Mouse (Mus musculus) thymus, postnatal 14 days (tissue): ENCODE data around the gene Wbp1.

Experiments used
- DNase-seq: peaks from one replicate; pipeline ENCODE4 v3.0.0; 2021

Wbp1 gene

DNA sequence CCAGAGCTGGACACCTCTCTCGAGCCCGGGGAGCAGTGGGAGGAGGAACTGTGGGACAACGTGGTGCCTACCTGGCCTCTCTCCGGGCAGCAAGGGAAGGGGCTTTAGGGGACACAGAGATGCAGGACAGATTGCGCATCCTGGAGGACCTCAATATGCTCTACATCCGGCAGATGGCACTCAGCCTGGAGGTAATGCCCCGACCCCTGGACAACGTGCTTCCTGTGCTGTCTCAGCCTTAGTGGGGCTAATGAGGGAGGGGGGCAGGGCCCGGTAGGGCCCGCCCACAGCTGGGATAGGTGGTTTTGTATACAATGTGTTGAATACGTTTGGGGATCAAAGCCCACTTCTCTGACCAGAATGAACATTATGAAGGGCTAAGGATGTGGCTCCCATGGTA is 16.7 kb upstream of the Wbp1 start:
- DNase-seq, result peak; percentile 53

GRCm38 (mm10) chr6:83137576-83137950 is 16.2 kb upstream of the Wbp1 start:
- peak; percentile 45 for DNase-seq

GRCm38 (mm10) chr6:83136881-83137575 is 15.7 kb upstream of the Wbp1 start:
- peak; percentile 85 for DNase-seq

GRCm38 (mm10) chr6:83136291-83136880 is 15.0 kb upstream of the Wbp1 start:
- no peak for DNase-seq

GRCm38 (mm10) chr6:83135571-83136161 is 14.3 kb upstream of the Wbp1 start:
- peak; percentile 23 for DNase-seq

- DNase-seq, result no peak
Observed at GRCm38 (mm10) chr6:83134951-83135513, 13.7 kb upstream of the Wbp1 start, which contains the start of gene Rtkn. Gene Rtkn, plus strand, starts transcription at chr6:83135463.

DNA sequence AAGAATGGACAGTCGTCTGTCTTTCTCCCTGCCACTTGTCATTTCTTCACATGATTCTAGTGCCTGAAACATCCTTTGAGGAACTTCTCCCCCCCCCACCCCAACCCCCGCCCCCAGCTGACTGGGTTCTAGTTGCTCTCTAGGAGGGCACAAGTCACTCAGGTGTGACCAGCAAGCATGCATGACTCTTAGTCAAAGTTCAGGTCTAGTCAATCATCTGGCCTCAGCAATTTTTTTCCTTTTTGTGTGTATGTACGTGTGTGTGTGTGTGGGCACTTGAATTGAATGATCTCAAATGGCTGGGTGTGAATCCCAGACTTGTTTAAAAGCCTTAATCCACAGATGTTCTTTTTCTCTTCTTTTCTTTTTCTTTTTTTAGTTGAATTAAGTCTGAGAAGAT is 12.9 kb upstream of the Wbp1 start:
- DNase-seq, result no peak

DNA sequence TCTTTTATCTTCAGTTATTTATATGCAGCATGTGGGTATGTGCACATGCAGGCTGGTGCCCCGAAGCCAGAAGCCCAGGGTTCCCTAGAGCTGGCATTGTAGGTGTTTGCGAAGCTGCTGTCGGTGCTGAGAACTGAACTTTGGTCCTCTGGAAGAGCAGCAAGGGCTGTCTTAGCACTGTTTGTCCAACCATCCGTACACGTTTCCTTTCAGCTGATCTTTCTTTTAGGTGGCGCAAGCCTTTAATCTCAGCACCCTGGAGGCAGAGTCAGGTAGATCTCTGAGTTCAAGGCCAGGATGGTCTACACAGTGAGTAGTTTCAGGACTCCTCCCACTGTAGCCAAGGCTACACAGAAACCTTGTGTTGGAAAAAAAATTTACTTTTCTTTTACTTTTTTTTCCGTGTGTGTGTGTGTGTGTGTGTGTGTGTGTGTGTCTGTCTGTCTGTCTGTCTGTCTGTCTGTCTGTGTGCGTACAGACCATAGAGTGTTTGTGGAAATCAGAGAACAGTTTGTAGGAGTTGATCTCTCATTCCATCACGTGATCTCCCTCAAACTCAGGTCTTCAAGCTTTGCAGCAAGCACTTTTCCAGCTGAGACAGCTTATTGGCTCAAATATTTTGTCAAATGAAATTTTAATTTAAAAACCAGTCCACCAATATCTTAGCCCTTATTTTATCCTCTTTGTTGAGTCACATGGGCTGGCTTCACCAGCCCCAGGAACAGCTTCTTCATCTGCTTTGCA is 11.0 kb upstream of the Wbp1 start:
- no peak for DNase-seq

DNA sequence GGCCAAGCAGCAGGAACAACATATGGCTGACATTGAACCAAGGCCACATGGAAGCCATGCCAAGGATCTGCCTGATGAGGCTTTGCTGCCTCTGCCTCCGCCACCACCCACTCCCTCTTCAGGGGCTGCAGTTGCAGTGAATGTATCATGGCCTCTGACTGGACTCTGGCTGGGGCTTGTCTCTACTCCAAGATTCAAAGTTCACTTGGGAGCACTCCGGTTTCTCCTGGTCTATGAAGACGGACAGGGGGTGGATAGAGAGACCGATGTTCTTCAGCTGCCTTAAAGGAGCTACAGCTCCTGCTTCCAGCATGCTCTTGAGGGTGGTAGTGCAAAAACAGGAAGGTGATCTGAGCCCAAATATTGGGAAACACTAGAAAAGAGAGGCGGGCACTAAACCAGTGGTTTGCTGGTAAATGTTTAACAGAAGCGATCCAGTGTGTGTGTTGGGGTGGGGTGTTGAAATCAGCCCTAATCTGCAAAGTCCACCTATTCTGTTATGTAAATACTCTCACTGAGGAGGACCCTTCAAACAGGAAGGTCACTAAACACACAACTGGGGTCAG is 10.2 kb upstream of the Wbp1 start:
- DNase-seq, result no peak

DNA sequence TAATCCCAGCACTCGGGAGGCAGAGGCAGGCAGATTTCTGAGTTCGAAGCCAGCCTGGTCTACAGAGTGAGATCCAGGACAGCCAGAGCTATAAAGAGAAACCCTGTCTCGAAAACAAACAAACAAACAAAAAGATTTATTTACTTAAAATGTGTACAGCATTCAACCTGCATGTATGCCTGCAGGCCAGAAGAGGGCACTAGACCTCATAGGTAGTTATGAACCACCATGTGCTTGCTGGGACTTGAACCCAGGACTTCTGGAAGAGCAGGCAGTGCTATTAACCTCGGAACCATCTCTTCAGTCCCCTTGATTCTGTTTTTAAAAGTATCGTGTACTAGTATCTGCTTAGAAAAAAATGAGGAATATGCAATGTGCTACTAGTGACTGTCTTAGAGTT is 6.1 kb upstream of the Wbp1 start:
- DNase-seq, result no peak

DNA sequence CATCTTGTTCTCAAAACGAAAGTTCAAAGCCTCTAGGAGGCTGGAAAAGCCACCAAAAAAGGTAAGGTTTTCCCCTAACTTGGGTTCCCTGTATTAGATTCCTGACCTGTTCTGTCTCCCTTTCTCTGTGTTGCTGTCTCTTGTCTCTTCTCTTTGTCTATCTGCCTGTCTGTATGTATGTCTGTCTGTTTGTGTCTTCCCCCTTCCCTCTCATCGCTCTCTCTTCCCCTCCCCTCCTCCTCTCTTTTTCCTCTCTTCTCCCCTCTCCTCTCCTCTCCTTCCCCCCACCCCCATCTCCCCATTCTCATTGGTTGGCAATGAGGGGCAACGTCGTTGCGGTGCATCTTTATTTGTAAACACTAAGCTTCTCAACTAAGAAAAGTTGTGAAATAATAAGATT is 4.0 kb upstream of the Wbp1 start, which contains the start of gene Ino80b:
Gene Ino80b, minus strand, starts transcription at position 101 of the 400 bp plus-strand sequence.
- DNase-seq, result no peak

DNA sequence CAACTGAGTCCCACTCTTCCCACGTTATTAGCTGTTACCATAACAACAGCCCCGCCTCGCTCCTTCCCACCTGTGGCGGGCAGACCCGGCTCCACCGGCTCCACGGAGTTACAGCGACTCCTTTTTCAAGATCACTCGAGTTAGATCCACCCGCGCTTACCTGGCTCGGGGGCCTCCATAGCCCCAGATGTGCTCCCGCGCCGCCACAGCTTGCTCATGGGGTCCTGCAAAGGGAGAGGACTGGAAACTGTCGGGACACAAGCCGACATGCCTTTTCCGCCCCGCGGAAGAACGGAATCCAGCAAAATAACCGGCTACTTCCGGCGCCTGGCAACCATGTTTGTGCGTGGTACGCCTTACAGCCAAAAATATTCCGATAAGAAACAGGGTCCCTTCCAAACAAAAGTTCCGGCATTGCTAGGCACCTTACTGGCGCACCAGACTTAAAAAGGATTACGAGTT is 3.5 kb upstream of the Wbp1 start:
- DNase-seq, result peak; percentile 93

DNA sequence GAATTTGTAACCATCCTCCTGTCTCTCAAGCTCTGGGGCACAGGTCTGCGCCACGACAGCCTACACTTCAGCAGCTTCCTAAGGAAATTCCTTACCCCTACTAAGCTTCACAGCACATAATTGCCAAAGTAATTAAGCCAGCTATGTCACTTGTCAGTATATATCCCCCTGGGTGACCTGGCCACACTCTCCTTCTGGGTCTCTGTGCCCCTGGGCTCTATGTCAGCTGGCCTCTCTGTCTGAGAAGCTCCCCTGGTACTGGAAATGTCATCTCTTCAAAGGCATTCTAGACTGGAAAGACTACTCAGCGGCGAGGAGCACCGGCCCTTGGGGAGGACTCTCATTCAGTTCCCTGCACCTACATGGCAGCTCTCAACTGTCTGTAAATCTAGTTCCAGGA is 1.6 kb upstream of the Wbp1 start:
- no peak for DNase-seq

GRCm38 (mm10) chr6:83121863-83122710 is 728 bp upstream of the Wbp1 start:
- DNase-seq, result peak; percentile 59

- DNase-seq, result no peak
Observed at GRCm38 (mm10) chr6:83119734-83120051, 1.7 kb downstream of the Wbp1 start.

GRCm38 (mm10) chr6:83118825-83119733 is 2.3 kb downstream of the Wbp1 start:
- peak; percentile 38 for DNase-seq

DNA sequence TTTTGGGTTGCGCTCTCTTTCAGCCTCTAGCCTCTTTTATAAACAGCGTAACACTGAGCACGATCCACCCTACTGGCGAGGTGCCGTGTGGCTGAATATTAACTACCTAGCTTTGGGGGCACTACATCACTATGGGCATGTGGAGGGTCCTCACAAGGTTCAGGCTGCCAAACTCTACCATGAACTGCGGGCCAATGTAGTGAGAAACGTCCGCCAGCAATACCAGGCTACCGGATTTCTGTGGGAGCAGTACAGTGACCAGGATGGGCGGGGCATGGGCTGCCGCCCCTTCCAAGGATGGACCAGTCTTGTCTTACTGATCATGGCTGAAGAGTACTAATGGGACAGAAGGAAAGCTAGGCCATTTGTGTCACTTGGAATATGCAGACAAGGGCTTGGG is 3.0 kb downstream of the Wbp1 start:
- no peak for DNase-seq

DNA sequence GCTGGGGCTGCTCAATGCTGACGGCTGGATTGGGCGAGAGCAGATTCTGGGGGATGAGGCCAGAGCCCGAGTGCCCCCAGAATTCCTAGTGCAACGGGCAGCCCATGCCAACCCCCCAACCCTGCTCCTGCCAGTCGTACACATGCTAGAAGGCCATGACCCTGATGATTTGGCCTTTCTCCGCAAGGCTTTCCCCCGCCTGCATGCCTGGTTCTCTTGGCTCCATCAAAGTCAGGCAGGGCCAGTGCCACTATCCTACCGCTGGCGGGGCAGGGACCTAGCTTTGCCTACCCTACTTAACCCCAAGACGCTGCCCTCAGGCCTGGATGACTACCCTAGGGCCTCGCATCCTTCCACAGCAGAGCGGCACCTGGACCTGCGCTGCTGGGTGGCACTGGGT is 3.7 kb downstream of the Wbp1 start:
- no peak for DNase-seq

DNA sequence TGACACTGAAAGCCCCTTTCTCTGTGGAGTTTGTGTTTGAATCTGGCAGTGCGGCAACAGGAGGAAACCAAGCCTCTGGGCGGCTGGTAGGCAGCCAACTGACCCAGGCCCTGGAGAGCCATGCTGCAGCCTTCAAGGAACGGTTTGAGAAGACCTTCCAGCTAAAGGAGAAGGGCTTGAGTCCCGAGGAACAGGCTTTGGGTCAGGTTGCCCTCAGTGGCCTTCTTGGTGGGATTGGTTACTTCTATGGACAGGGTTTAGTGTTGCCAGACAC is 4.3 kb downstream of the Wbp1 start:
- DNase-seq, result no peak

GRCm38 (mm10) chr6:83116373-83117164 is 4.8 kb downstream of the Wbp1 start:
- DNase-seq, result no peak
